Mouse (Mus musculus): ENCODE results near the gene Bmpr1a.

GRCm38 (mm10) chr14:34371763-34372162 is 131.4 kb downstream of the Bmpr1a start:
- no peak for TF ChIP-seq GATA1 (IDR thresholded peaks at IDR 0.05; ENCODE audit: borderline replicate concordance, low read length)
- TF ChIP-seq FLI1 (IDR thresholded peaks at IDR 0.05; ENCODE audit: low read length), result no peak
